In the genomic region with DNA sequence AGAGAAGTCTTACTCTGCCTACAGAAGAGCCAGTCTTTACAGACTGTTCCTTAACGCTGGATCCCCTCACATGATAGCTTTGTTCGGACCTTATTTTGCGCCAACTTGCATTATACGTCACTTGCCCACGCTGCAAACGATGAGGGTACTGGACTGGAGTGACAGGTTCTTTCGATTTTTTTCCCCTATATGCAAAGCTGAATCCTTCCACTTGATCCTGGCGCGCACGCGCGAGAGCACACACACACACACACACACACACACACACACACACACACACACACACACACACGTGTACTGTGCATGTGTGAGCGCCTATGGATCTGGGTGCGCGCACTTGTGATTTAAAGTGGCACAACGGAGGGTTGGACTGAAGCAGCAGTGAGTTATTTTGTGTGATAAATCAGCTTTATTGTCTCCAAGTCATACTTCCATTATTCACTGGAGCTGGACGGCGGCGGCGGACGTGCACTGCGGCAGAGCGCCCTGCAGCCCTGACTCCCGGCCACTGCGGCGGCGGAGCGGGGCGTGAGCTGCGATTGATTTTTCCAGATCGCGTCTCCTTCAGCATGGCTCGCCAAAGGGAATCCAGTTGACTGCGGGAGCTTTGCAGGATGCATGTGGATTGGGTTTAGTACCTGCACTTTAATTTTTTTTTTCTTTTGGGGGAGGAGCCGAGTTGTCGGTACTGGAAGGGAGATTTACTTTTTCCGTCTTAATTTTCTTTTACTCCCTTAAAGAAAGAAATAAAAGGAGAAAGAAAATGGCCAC, we compare ENCODE assay signal across 8 mouse cellular contexts. TPM values are rescaled to one million over a fixed set of nuclear protein-coding genes. Genes with fewer than 3 reads are reported as not detected.
DNase-seq lines count a peak whose midpoint lies in the region; ATAC-seq and TF ChIP-seq lines count a peak whose summit lies in the region.

No protein-coding gene starts in this region.

- peak overlapping the region; percentile 97 for H3K27ac ChIP-seq in layer of hippocampus, adult 2 months
- H3K27ac ChIP-seq in lung, postnatal 0 days (ENCODE audit: low read length): peak overlapping the region; percentile 87

- no peaks in the 10 kb centered on the region for H3K9me3 ChIP-seq in lung, postnatal 0 days (ENCODE audit: low read length)

- peak overlapping the region; percentile 81 for H3K4me3 ChIP-seq in layer of hippocampus, adult 2 months
- peak overlapping the region; percentile 65 for H3K4me3 ChIP-seq in lung, postnatal 0 days (ENCODE audit: low read depth, low read length)

- peak; percentile 57 to 73 for ATAC-seq in hematopoietic stem cell, adult 5-6 weeks (replicated peaks in 1 of 2; ENCODE audit: insufficient read depth in 1 of 2, low FRiP score in 2 of 2, low TSS enrichment in 1 of 2, low read depth in 1 of 2, poor library complexity in 2 of 2, severe bottlenecking in 2 of 2)
- ATAC-seq in lung, postnatal 0 days: peak; percentile 81

- TF ChIP-seq EP300 in lung, postnatal 0 days (IDR thresholded peaks at IDR 0.05): no peak

- no peak; the same call in 1 of the 2 replicates for TF ChIP-seq CTCF in layer of hippocampus, adult 2 months (conservative IDR thresholded peaks at IDR 0.05)
- peak; percentile 36; the same call in 1 of the 2 replicates for TF ChIP-seq CTCF in lung, postnatal 0 days (IDR thresholded peaks at IDR 0.05)

- H3K4me2 ChIP-seq in lung, postnatal 0 days (replicated peaks; ENCODE audit: low read depth, low read length): peak overlapping the region; percentile 76

- no peaks in the 10 kb centered on the region for H3K27me3 ChIP-seq in lung, postnatal 0 days (replicated peaks; ENCODE audit: insufficient read depth, low read length)

- under 1% methylated on average over 38 of the region's 38 CpGs for WGBS in lung, postnatal 0 days

- DNase-seq in ZHBTc4 (ENCODE audit: low read depth, low spot score) (peak; percentile 53), adipocyte (ENCODE audit: low spot score) (no peak)
- DNase-seq in cerebellum, adult 9-11 months: peak; percentile 82
- peak; percentile 41 to 64 for DNase-seq in frontal cortex, postnatal 10 days (ENCODE audit: low spot score in 2 of 2)
- peak; percentile 47 to 51 for DNase-seq in layer of hippocampus, adult 2 months (ENCODE audit: low spot score in 2 of 2)
- peak; percentile 83 for DNase-seq in lung, postnatal 0 days (ENCODE audit: low spot score)
- peak; percentile 78 for DNase-seq in ovary, postnatal 36 days (ENCODE audit: low spot score)

- peaks cover 6% of the 10 kb centered on the region; the same call in 1 of the 2 replicates for H3K4me1 ChIP-seq in lung, postnatal 0 days (ENCODE audit: insufficient read depth, low read depth, low read length)

- H3K36me3 ChIP-seq in lung, postnatal 0 days (ENCODE audit: insufficient read depth, low read length): no peaks in the 10 kb centered on the region

- peak overlapping the region; percentile 52 for H3K9ac ChIP-seq in lung, postnatal 0 days (replicated peaks; ENCODE audit: low read depth)

RNA-seq across cellular contexts. Expression of gene Nfia, which starts 15.1 kb away (rescaled TPM):
- total RNA-seq in hematopoietic stem cell, adult 5-6 weeks (2017): 16.8 and 16.9 TPM in 2 replicates
- 100 to 1,000 TPM; 113 to 115 TPM for total RNA-seq in layer of hippocampus, adult 2 months (2021)
- polyA plus RNA-seq in lung, postnatal 0 days (2015; fragmentation: Nextera tagmentation; extraction: Ambion mirVana): 40.5 and 45.4 TPM in 2 replicates

RNA-seq across cellular contexts. Expression of gene E130114P18Rik, which starts 20.5 kb away (rescaled TPM):
- not detected in 2 replicates for total RNA-seq in hematopoietic stem cell, adult 5-6 weeks (2017)
- 1 to 10 TPM; 7.1 to 7.9 TPM for total RNA-seq in layer of hippocampus, adult 2 months (2021)
- 0.36 and 0.76 TPM in 2 replicates for polyA plus RNA-seq in lung, postnatal 0 days (2015; fragmentation: Nextera tagmentation; extraction: Ambion mirVana)
